Mouse (Mus musculus) kidney, embryonic 16.5 days (tissue): Measurements from ENCODE around the gene Akt1s1. TPM values are rescaled to one million over a fixed set of nuclear protein-coding genes. Genes with fewer than 3 reads are reported as not detected.

ENCODE experiments used
- ATAC-seq: fragments of 200-750 bp; cut with Nextera tagmentation; 2 replicates; pipeline ENCODE4 v1.8.0; 2017; ENCODE audit warnings: moderate TSS enrichment; ENCODE audit not compliant: low FRiP score, low TSS enrichment
- H3K27ac ChIP-seq: fragments of 300-500 bp; sonication (generic); 2 replicates; pipeline ENCODE4 v1.5.1; 2014; ENCODE audit warnings: low read length
- H3K27me3 ChIP-seq: fragments of 300-500 bp; sonication (generic); 2 replicates; pipeline ENCODE4 v1.6.1; 2014; ENCODE audit warnings: low read length, control low read depth, mixed read lengths; ENCODE audit not compliant: insufficient read depth
- H3K36me3 ChIP-seq: fragments of 300-500 bp; sonication (generic); 2 replicates; pipeline ENCODE4 v1.6.1; 2014; ENCODE audit warnings: low read length, control low read depth, mixed read lengths; ENCODE audit not compliant: insufficient read depth
- H3K4me1 ChIP-seq: fragments of 300-500 bp; sonication (generic); 2 replicates; pipeline ENCODE4 v1.6.1; 2014; ENCODE audit warnings: low read length, control low read depth, mixed read lengths; ENCODE audit not compliant: insufficient read depth
- H3K4me2 ChIP-seq: fragments of 300-500 bp; sonication (generic); replicated peaks from 2 replicates; pipeline ENCODE4 v1.6.1; 2014; ENCODE audit warnings: low read depth, low read length
- H3K4me3 ChIP-seq: fragments of 300-500 bp; sonication (generic); 2 replicates; pipeline ENCODE4 v1.5.1; 2014; ENCODE audit warnings: mild to moderate bottlenecking, low read length
- H3K9ac ChIP-seq: fragments of 300-500 bp; sonication (generic); replicated peaks from 2 replicates; pipeline ENCODE4 v1.6.1; 2014; ENCODE audit warnings: low read length
- H3K9me3 ChIP-seq: fragments of 300-500 bp; sonication (generic); 2 replicates; pipeline ENCODE4 v1.6.1; 2016; ENCODE audit warnings: low read length, control low read depth
- WGBS: fragments of 180-500 bp; shearing (Covaris S2); extraction: QIAGEN DNeasy Blood & Tissue Kit; methylation state at CpG from one replicate; pipeline ENCODE4 v1.1.7; 2014; 5-methylcytosine and 5-hydroxymethylcytosine counted together
- polyA plus RNA-seq: library from polyadenylated mRNA; unstranded; fragments of >200 nt; fragmentation: Nextera tagmentation; extraction: Ambion mirVana; gene quantifications from 2 replicates; pipeline ENCODE4 v1.2.1, GENCODE M21; 2015

Akt1s1 gene
- polyA plus RNA-seq, 1 experiment from 2014 or later, result 126 TPM

- ATAC-seq, result peak; percentile 69
- Histone ChIP-seq H3K27ac (no peak overlapping the region), H3K4me3 (peak overlapping the region; percentile 39), H3K36me3 (peaks cover 34% of the 10 kb centered on the region), H3K27me3 (peaks cover 6% of the 10 kb centered on the region; the same call in 1 of the 2 replicates), H3K9me3 (no peaks in the 10 kb centered on the region), H3K4me1 (peaks cover 16% of the 10 kb centered on the region), H3K9ac (peak overlapping the region; percentile 60), H3K4me2 (peak overlapping the region; percentile 67)
- under 1% methylated on average over 57 of the region's 58 CpGs for WGBS
These were observed 9.2 kb upstream of the Akt1s1 start for GRCm38 (mm10) chr7:44839491-44840191.

- H3K9me3 ChIP-seq, result no peaks in the 10 kb centered on the region
- H3K9ac ChIP-seq, result no peak overlapping the region
- H3K27me3 ChIP-seq, result peaks cover 6% of the 10 kb centered on the region; the same call in 1 of the 2 replicates
- peak overlapping the region; percentile 67 for H3K4me2 ChIP-seq
- 47% methylated on average over 14 of the region's 14 CpGs for WGBS
- no peak overlapping the region for H3K4me3 ChIP-seq
- H3K27ac ChIP-seq, result no peak overlapping the region
- ATAC-seq, result no peak
- H3K36me3 ChIP-seq, result peaks cover 42% of the 10 kb centered on the region
- H3K4me1 ChIP-seq, result peaks cover 16% of the 10 kb centered on the region
These were observed 8.4 kb upstream of the Akt1s1 start for GRCm38 (mm10) chr7:44840426-44840825.

GRCm38 (mm10) chr7:44841825-44842463 is 6.8 kb upstream of the Akt1s1 start:
- Histone ChIP-seq H3K27ac (no peak overlapping the region), H3K27me3 (peaks cover 6% of the 10 kb centered on the region; the same call in 1 of the 2 replicates)

GRCm38 (mm10) chr7:44845006-44845405 is 3.8 kb upstream of the Akt1s1 start:
- Histone ChIP-seq H3K27ac (no peak overlapping the region), H3K4me2 (no peak overlapping the region), H3K4me1 (peaks cover 11% of the 10 kb centered on the region), H3K27me3 (peaks cover 6% of the 10 kb centered on the region; the same call in 1 of the 2 replicates), H3K9me3 (no peaks in the 10 kb centered on the region), H3K4me3 (no peak overlapping the region), H3K36me3 (peaks cover 57% of the 10 kb centered on the region), H3K9ac (no peak overlapping the region)
- ATAC-seq, result no peak
- 92% methylated on average over 10 of the region's 10 CpGs for WGBS

More at GRCm38 (mm10) chr7:44841825-44842463, 6.8 kb upstream of the Akt1s1 start:
- no peak overlapping the region for H3K4me2 ChIP-seq
- H3K36me3 ChIP-seq, result peaks cover 57% of the 10 kb centered on the region
- no peak overlapping the region for H3K9ac ChIP-seq
- H3K9me3 ChIP-seq, result no peaks in the 10 kb centered on the region
- H3K4me1 ChIP-seq, result peaks cover 12% of the 10 kb centered on the region
- H3K4me3 ChIP-seq, result no peak overlapping the region
- WGBS, result 86% methylated on average over 8 of the region's 8 CpGs
- no peak for ATAC-seq

GRCm38 (mm10) chr7:44846804-44847203 is 2.0 kb upstream of the Akt1s1 start:
- Histone ChIP-seq H3K4me2 (no peak overlapping the region), H3K9me3 (no peaks in the 10 kb centered on the region), H3K4me1 (peaks cover 20% of the 10 kb centered on the region), H3K27ac (no peak overlapping the region), H3K9ac (no peak overlapping the region), H3K4me3 (no peak overlapping the region), H3K36me3 (peaks cover 51% of the 10 kb centered on the region), H3K27me3 (no peaks in the 10 kb centered on the region)
- 84% methylated on average over 7 of the region's 7 CpGs for WGBS
- no peak for ATAC-seq

GRCm38 (mm10) chr7:44847772-44848171 is 1.0 kb upstream of the Akt1s1 start:
- H3K4me3 ChIP-seq, result peak overlapping the region; percentile 81
- peaks cover 48% of the 10 kb centered on the region for H3K36me3 ChIP-seq
- ATAC-seq, result no peak
- peak overlapping the region; percentile 93 for H3K9ac ChIP-seq
- WGBS, result 75% methylated on average over 5 of the region's 5 CpGs
- peak overlapping the region; percentile 99; the same call in 1 of the 2 replicates for H3K27ac ChIP-seq
- H3K9me3 ChIP-seq, result no peaks in the 10 kb centered on the region
- peak overlapping the region; percentile 85 for H3K4me2 ChIP-seq
- H3K4me1 ChIP-seq, result peaks cover 23% of the 10 kb centered on the region
- no peaks in the 10 kb centered on the region for H3K27me3 ChIP-seq

GRCm38 (mm10) chr7:44849416-44850111 is 773 bp downstream of the Akt1s1 start:
- Histone ChIP-seq H3K27me3 (no peaks in the 10 kb centered on the region), H3K4me3 (peak overlapping the region; percentile 81), H3K4me1 (peaks cover 38% of the 10 kb centered on the region), H3K9me3 (no peaks in the 10 kb centered on the region), H3K27ac (peak overlapping the region; percentile 99), H3K36me3 (peaks cover 39% of the 10 kb centered on the region), H3K4me2 (peak overlapping the region; percentile 85), H3K9ac (peak overlapping the region; percentile 93)
- peak; percentile 63 for ATAC-seq
- WGBS, result under 1% methylated on average over 40 of the region's 41 CpGs

- Histone ChIP-seq H3K4me3 (peak overlapping the region; percentile 81), H3K9me3 (no peaks in the 10 kb centered on the region), H3K36me3 (peaks cover 33% of the 10 kb centered on the region), H3K4me1 (peaks cover 43% of the 10 kb centered on the region), H3K4me2 (peak overlapping the region; percentile 85), H3K27ac (peak overlapping the region; percentile 99), H3K27me3 (no peaks in the 10 kb centered on the region), H3K9ac (peak overlapping the region; percentile 93)
- ATAC-seq, result peak; percentile 18
- under 1% methylated on average over 33 of the region's 33 CpGs for WGBS
These were observed 1.4 kb downstream of the Akt1s1 start for GRCm38 (mm10) chr7:44850146-44850545.

- peak overlapping the region; percentile 99 for H3K27ac ChIP-seq
- peaks cover 25% of the 10 kb centered on the region for H3K36me3 ChIP-seq
- WGBS, result 74% methylated on average over 8 of the region's 8 CpGs
- H3K9ac ChIP-seq, result peak overlapping the region; percentile 93
- H3K4me2 ChIP-seq, result peak overlapping the region; percentile 85
- peak overlapping the region; percentile 81 for H3K4me3 ChIP-seq
- no peaks in the 10 kb centered on the region for H3K9me3 ChIP-seq
- H3K27me3 ChIP-seq, result no peaks in the 10 kb centered on the region
- H3K4me1 ChIP-seq, result peaks cover 51% of the 10 kb centered on the region
- no peak for ATAC-seq
These were observed 2.2 kb downstream of the Akt1s1 start for GRCm38 (mm10) chr7:44850789-44851624.
